Mouse (Mus musculus): ENCODE data around the gene Ergic1.

The Ergic1 gene

DNA sequence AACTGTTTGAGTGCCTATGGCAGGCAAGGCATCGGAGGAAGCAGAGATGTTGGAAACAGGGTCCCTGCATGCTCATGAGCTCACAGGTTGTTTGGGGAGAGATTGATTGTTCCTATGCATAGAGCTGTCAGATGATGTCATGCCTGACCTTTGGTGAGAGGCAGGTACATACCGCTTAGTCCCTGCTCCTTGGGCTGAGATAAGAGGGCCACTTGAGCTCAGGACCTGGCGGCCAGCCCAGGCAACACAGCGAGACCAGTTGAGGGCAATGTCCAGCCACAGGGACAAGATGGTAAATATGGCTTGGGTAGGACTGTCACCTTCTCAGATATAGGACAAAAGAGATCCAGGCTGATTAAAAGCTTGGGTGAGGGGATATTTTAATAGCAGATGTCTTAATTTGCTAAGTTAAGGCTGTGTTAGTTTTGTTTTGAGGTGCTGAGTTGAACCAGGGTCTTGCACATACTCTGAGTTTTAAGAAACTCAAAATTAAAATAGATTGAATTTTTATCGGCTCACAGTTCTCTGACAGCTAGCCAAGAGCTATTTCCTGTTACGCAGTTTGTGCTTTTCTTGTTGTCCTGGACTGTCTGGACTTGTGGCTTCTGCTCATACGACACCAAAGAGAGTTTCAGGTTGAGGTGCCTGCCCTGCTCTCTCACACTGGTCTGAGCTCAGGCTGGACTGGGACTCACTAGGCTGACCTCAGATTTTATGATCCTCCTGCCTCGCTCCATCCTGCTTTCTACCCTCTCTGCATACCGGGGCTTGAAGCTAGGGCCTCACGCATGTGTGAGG, 138.7 kb downstream of the Ergic1 start:
- DNase-seq (ENCODE audit: inconsistent ontology term): no peak

DNA sequence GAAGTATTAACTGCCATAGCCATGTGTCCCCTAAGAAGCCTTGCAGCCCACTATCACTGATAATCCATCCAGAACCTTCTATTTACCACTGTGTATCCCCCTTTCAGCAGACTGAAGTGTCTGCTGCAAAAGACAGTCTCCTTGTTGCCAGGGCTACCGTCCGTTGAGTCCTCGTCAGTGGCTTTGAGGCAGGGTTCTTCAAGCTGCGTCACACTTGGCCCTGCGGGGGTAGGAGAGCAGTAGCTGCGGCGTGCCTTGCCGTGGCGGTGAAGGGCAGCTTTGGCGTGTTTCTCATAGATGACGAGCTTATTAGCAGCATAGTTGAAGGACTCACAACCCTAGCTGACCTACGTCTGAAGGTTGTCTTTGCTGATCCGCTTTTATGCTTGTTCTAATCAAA, 140.3 kb downstream of the Ergic1 start:
- no peak for DNase-seq (ENCODE audit: inconsistent ontology term)

DNA sequence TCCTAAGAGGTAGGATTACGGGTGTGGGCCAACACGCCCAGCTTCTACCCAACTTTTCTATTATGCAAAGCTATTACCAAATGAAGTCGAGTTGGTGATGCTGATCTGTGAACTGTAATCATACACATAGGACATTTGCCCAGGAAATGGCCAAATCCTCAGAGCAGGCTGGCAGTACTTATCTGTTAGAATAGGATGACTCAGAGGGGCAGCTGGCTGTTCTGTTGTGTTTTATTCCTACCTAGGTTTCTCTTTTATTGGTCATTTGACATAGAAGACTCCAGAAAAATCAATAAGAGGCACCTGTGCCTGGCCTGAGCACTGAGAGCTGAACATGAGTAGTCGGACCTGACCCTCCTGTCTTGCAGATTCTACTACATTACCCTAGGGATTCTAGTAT, 141.3 kb downstream of the Ergic1 start:
- no peak for DNase-seq (ENCODE audit: inconsistent ontology term)

DNA sequence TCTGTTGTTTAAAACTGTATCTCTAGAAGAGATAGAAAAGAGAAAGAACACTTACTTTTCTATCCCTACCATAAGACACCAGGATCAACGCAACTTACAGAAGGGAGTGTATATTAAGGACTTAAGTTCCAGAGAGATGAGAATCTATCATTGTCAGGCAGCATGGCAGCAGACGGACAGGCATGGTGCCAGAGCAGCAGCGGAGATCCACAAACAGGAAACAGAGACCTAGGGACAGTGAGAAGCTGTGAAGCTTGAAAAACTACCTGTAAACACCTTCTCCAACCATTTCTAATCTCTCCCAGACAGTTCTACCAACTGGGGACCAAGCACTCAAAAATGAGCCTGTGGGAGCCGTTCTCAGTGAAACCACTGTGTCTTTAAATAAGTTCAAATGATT, 142.4 kb downstream of the Ergic1 start:
- DNase-seq (ENCODE audit: inconsistent ontology term): no peak

DNA sequence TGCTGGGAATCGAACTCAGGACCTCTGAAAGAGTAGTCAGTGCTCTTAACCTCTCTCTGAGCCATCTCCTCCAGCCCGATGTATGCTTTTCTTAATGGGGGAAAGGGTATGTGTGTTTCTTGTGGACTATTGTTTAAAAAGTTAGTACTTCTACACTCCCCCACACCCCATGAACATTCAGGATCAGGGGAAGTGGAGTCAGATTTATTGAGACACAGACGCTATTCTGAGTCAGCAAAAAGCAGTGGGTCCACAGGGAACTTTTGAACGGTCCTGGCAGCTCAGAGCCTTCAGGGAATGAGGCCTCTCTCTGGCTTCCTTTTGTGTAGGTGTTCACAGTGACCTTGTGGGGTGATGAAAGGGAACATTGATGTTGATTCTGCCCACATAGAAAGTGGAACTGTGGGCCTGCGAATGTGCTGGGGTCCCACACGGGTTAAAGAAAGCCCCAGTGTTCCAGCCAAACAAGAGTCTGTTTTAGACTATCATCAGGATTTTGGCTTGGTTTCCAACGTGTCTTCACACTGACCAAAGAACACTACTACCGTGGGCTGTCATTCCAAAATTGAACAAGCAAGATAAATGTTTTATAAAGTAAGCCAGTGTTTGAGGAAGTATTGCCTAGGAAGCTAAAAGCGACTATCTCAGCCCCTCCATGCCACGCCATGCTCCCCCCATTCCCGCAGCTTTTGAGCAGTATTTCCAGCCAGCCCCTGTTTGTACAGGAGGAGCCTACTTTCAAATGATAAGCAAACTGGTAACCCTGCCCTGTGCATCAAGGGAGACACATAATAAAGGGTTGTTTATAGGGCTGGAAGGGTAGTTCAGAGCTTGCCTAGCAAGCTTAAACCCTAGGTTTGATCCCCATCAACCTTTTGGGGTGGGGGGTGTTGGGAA, 144.4 kb downstream of the Ergic1 start:
- DNase-seq (ENCODE audit: inconsistent ontology term): no peak
